Mouse (Mus musculus) spleen, adult 2 months (tissue): ENCODE data around the gene Tet2. TPM values are rescaled to one million over a fixed set of nuclear protein-coding genes. Genes with fewer than 3 reads are reported as not detected.

Experiments used
- DNase-seq, 2 experiments: peaks; one replicate each; pipeline versions ENCODE4 v3.0.0 to v3.0.0-alpha.2; 2012 to 2021; ENCODE audit warnings: low spot score in 2 of 2, low read depth in 1 of 2
- H3K27ac ChIP-seq: fragments of 200-500 bp; 2 replicates; pipeline ENCODE4 v1.5.1; 2012; ENCODE audit warnings: low read length, inconsistent platforms; ENCODE audit not compliant: insufficient read depth
- H3K27me3 ChIP-seq: fragments of 200-500 bp; 2 replicates; pipeline ENCODE4 v1.6.1; 2012; ENCODE audit warnings: mild to moderate bottlenecking, moderate library complexity, low read length, inconsistent platforms; ENCODE audit not compliant: control insufficient read depth, insufficient read depth
- H3K36me3 ChIP-seq: fragments of 200-500 bp; 2 replicates; pipeline ENCODE4 v1.6.1; 2012; ENCODE audit warnings: mild to moderate bottlenecking, low read length, inconsistent platforms; ENCODE audit not compliant: control insufficient read depth, insufficient read depth
- H3K4me1 ChIP-seq: fragments of 200-500 bp; 2 replicates; pipeline ENCODE4 v1.6.1; 2011; ENCODE audit warnings: inconsistent platforms; ENCODE audit not compliant: control insufficient read depth, insufficient read depth, insufficient read length
- H3K4me3 ChIP-seq: fragments of 200-500 bp; 2 replicates; pipeline ENCODE4 v1.5.1; 2011; ENCODE audit warnings: mild to moderate bottlenecking, inconsistent platforms; ENCODE audit not compliant: insufficient read depth, insufficient read length; ENCODE audit errors: extremely low read depth
- CTCF ChIP-seq: fragments of 200-500 bp; IDR thresholded peaks from 2 replicates; pipeline ENCODE4 v1.5.1; 2011; ENCODE audit warnings: mild to moderate bottlenecking, inconsistent platforms; ENCODE audit not compliant: insufficient read depth, insufficient read length, insufficient replicate concordance; ENCODE audit errors: extremely low read depth
- POLR2A ChIP-seq: fragments of 200-500 bp; IDR thresholded peaks from 2 replicates; pipeline ENCODE4 v1.6.1; 2011; ENCODE audit warnings: low read depth, low read length, inconsistent platforms
- WGBS: fragments of 180-500 bp; shearing (Covaris S2); methylation state at CpG from one replicate; pipeline ENCODE4 v1.1.7; 2018; 5-methylcytosine and 5-hydroxymethylcytosine counted together
- polyA plus RNA-seq: library from polyadenylated mRNA; depleted of rRNA; stranded (reverse); fragments of >200 nt; gene quantifications from 2 replicates; pipeline ENCODE4 v1.2.3, GENCODE M21; 2012

The Tet2 gene
- polyA plus RNA-seq, 1 experiment, result 10.5 TPM

GRCm38 (mm10) chr3:133482887-133483286 lies 62.1 kb downstream of the Tet2 start:
- 97% methylated on average over 1 of the region's 1 CpGs for WGBS
- Histone ChIP-seq H3K27me3 (no peaks in the 10 kb centered on the region), H3K36me3 (peaks cover 31% of the 10 kb centered on the region), H3K4me1 (no peaks in the 10 kb centered on the region), H3K27ac (no peak overlapping the region), H3K4me3 (no peak overlapping the region)
- DNase-seq, result no peak
- TF ChIP-seq POLR2A (no peak), CTCF (no peak)

- Histone ChIP-seq H3K27ac (no peak overlapping the region), H3K4me3 (no peak overlapping the region), H3K4me1 (no peaks in the 10 kb centered on the region), H3K36me3 (peaks cover 29% of the 10 kb centered on the region), H3K27me3 (no peaks in the 10 kb centered on the region)
- TF ChIP-seq CTCF (no peak), POLR2A (no peak)
- 30% methylated on average over 3 of the region's 3 CpGs for WGBS
- DNase-seq, result no peak
Observed at GRCm38 (mm10) chr3:133478987-133479386, 66.0 kb downstream of the Tet2 start.

DNA sequence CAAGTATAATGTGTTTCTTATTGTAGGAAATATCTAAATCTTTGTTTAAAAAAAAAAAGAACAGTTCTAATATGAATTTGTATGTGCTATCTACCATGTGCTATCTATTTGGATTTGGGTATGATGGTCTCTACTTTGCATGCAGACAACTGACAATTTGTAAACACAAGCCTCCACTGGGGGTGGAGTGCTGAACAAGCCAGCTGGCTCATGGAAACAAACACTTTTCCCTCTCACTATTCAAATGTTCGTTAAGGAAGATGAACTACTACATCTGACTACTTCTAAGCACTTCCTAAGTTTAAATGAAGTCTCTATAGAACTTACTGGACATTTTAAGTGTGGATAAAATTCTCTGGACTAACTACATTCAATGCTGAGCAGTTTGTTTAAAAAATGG lies 71.2 kb downstream of the Tet2 start:
- TF ChIP-seq CTCF, result no peak
- no peak for TF ChIP-seq POLR2A
- DNase-seq, result no peak
- peaks cover 34% of the 10 kb centered on the region for H3K36me3 ChIP-seq
- no peaks in the 10 kb centered on the region for H3K4me1 ChIP-seq
- H3K27ac ChIP-seq, result no peak overlapping the region
- WGBS, result 81% methylated on average over 1 of the region's 1 CpGs
- no peak overlapping the region for H3K4me3 ChIP-seq
- H3K27me3 ChIP-seq, result no peaks in the 10 kb centered on the region

DNA sequence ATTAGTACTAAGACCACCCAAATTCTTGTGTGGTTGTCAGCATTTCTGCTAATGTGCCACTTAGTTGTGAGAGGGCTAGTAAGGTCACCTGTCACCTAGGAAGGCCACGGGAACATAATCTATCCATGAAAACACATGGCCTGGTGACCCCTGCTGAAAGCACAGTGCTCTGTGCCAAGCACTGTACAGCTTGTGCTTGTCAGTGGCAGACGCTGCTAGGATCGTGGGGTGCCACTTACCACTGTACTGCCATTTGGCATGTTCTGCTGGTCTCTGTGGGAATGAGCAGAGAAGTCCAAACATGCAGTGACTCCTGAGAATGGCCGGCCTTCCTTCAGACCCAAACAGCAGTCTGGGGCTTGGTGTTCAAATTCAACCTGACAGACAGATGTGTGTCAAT lies 73.8 kb downstream of the Tet2 start:
- DNase-seq, result no peak
- no peak overlapping the region for H3K27ac ChIP-seq
- 91% methylated on average over 4 of the region's 4 CpGs for whole genome bisulfite sequencing
- H3K4me1 ChIP-seq, result no peaks in the 10 kb centered on the region
- H3K36me3 ChIP-seq, result peaks cover 49% of the 10 kb centered on the region
- H3K4me3 ChIP-seq, result no peak overlapping the region
- H3K27me3 ChIP-seq, result no peaks in the 10 kb centered on the region
- TF ChIP-seq POLR2A, result no peak

GRCm38 (mm10) chr3:133468883-133469282 lies 76.1 kb downstream of the Tet2 start:
- Histone ChIP-seq H3K36me3 (peaks cover 39% of the 10 kb centered on the region), H3K27me3 (no peaks in the 10 kb centered on the region), H3K27ac (no peak overlapping the region), H3K4me1 (no peaks in the 10 kb centered on the region), H3K4me3 (no peak overlapping the region)
- no peak for TF ChIP-seq CTCF
- no peak for TF ChIP-seq POLR2A
- no peak for DNase-seq
- 95% methylated on average over 7 of the region's 7 CpGs for WGBS

DNA sequence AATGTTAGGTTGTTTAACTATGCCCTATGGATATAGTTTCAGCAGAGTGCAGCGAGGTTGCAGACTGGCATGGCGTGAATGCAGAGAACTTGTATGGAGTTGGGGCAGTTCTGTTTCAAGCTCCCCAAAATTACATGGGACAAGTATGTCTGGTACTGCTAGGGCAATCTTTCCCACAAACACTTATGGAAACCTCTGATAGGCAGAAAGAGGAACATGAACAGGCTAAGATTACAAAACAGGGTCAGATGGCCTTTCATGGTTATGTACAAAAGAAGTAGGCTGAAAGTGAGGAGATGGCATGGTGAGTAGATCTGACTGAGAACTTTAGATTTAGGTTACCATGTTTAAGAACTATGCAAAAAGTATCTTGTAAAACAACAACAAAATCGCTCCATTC lies 81.7 kb downstream of the Tet2 start:
- no peak overlapping the region for H3K4me3 ChIP-seq
- H3K4me1 ChIP-seq, result no peaks in the 10 kb centered on the region
- no peaks in the 10 kb centered on the region for H3K27me3 ChIP-seq
- peaks cover 15% of the 10 kb centered on the region for H3K36me3 ChIP-seq
- WGBS, result 82% methylated on average over 3 of the region's 3 CpGs
- DNase-seq, result no peak
- no peak overlapping the region for H3K27ac ChIP-seq
- no peak for TF ChIP-seq POLR2A
- no peak for TF ChIP-seq CTCF

GRCm38 (mm10) chr3:133462485-133462884 lies 82.5 kb downstream of the Tet2 start:
- peaks cover 8% of the 10 kb centered on the region for H3K36me3 ChIP-seq
- DNase-seq, result no peak
- TF ChIP-seq CTCF (no peak), POLR2A (no peak)
- H3K4me1 ChIP-seq, result no peaks in the 10 kb centered on the region
- H3K27me3 ChIP-seq, result no peaks in the 10 kb centered on the region
- H3K4me3 ChIP-seq, result no peak overlapping the region
- 93% methylated on average over 6 of the region's 6 CpGs for WGBS
- H3K27ac ChIP-seq, result no peak overlapping the region
